Mouse (Mus musculus) spleen, adult 2 months (tissue): Measurements from ENCODE around the gene Epop. TPM values are rescaled to one million over a fixed set of nuclear protein-coding genes. Genes with fewer than 3 reads are reported as not detected.

ENCODE experiments used
- DNase-seq, 2 experiments: peaks; one replicate each; pipeline versions ENCODE4 v3.0.0 to v3.0.0-alpha.2; 2012 to 2021; ENCODE audit warnings: low spot score in 2 of 2, low read depth in 1 of 2
- H3K27ac ChIP-seq: fragments of 200-500 bp; 2 replicates; pipeline ENCODE4 v1.5.1; 2012; ENCODE audit warnings: low read length, inconsistent platforms; ENCODE audit not compliant: insufficient read depth
- H3K27me3 ChIP-seq: fragments of 200-500 bp; 2 replicates; pipeline ENCODE4 v1.6.1; 2012; ENCODE audit warnings: mild to moderate bottlenecking, moderate library complexity, low read length, inconsistent platforms; ENCODE audit not compliant: control insufficient read depth, insufficient read depth
- H3K36me3 ChIP-seq: fragments of 200-500 bp; 2 replicates; pipeline ENCODE4 v1.6.1; 2012; ENCODE audit warnings: mild to moderate bottlenecking, low read length, inconsistent platforms; ENCODE audit not compliant: control insufficient read depth, insufficient read depth
- H3K4me1 ChIP-seq: fragments of 200-500 bp; 2 replicates; pipeline ENCODE4 v1.6.1; 2011; ENCODE audit warnings: inconsistent platforms; ENCODE audit not compliant: control insufficient read depth, insufficient read depth, insufficient read length
- H3K4me3 ChIP-seq: fragments of 200-500 bp; 2 replicates; pipeline ENCODE4 v1.5.1; 2011; ENCODE audit warnings: mild to moderate bottlenecking, inconsistent platforms; ENCODE audit not compliant: insufficient read depth, insufficient read length; ENCODE audit errors: extremely low read depth
- CTCF ChIP-seq: fragments of 200-500 bp; IDR thresholded peaks from 2 replicates; pipeline ENCODE4 v1.5.1; 2011; ENCODE audit warnings: mild to moderate bottlenecking, inconsistent platforms; ENCODE audit not compliant: insufficient read depth, insufficient read length, insufficient replicate concordance; ENCODE audit errors: extremely low read depth
- POLR2A ChIP-seq: fragments of 200-500 bp; IDR thresholded peaks from 2 replicates; pipeline ENCODE4 v1.6.1; 2011; ENCODE audit warnings: low read depth, low read length, inconsistent platforms
- WGBS: fragments of 180-500 bp; shearing (Covaris S2); methylation state at CpG from one replicate; pipeline ENCODE4 v1.1.7; 2018; 5-methylcytosine and 5-hydroxymethylcytosine counted together
- polyA plus RNA-seq: library from polyadenylated mRNA; depleted of rRNA; stranded (reverse); fragments of >200 nt; gene quantifications from 2 replicates; pipeline ENCODE4 v1.2.3, GENCODE M21; 2012

The Epop gene
- polyA plus RNA-seq, 1 experiment, result 3.9 TPM

DNA sequence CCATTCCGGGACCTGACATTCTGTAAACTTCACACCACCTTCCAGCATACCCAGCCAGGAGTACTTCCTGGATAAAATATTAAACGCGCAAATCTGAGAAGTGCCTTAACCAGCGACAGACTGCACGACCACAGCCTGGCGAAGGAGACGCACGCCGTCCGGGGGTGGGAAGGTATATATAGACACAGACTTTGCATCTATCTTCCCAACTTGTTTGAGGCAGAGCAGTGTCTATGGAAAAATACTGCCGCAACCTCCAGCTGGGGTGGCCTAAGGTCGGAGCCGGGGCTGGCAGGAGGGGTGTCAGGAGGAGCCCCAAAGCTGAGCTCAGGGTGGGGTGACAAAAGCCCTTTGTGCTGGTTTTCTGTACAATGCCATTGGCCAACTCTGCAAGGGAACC lies 19.8 kb downstream of the Epop start:
- TF ChIP-seq POLR2A (no peak), CTCF (no peak)
- Histone ChIP-seq H3K4me1 (no peaks in the 10 kb centered on the region), H3K27me3 (no peaks in the 10 kb centered on the region), H3K36me3 (no peaks in the 10 kb centered on the region), H3K27ac (no peak overlapping the region), H3K4me3 (no peak overlapping the region)
- no peak for DNase-seq
- WGBS, result 69% methylated on average over 13 of the region's 13 CpGs

DNA sequence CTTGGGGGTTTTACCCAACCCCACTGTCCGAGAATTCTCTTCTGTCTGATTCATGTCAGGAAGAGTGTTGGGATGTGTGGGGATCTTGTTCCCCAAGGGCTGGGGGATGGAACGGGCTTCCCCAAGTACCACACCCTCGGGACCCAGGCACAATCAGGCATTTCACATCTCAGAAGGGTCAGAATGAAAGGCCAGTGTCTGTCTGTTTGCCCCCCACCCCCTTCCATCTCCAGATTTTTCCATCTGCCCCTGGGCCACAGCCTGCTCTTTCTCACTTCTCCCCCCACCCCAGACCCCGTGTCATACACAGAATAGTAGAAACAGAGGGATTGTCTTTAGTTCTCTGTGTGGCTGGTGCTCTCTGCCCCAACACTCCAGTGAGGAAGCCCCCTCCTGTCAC lies 20.6 kb downstream of the Epop start:
- H3K27ac ChIP-seq, result no peak overlapping the region
- no peaks in the 10 kb centered on the region for H3K36me3 ChIP-seq
- no peaks in the 10 kb centered on the region for H3K27me3 ChIP-seq
- no peak overlapping the region for H3K4me3 ChIP-seq
- DNase-seq, result no peak
- 78% methylated on average over 4 of the region's 4 CpGs for WGBS
- TF ChIP-seq CTCF, result no peak
- no peak for TF ChIP-seq POLR2A
- peaks cover under 1% of the 10 kb centered on the region; the same call in 1 of the 2 replicates for H3K4me1 ChIP-seq

DNA sequence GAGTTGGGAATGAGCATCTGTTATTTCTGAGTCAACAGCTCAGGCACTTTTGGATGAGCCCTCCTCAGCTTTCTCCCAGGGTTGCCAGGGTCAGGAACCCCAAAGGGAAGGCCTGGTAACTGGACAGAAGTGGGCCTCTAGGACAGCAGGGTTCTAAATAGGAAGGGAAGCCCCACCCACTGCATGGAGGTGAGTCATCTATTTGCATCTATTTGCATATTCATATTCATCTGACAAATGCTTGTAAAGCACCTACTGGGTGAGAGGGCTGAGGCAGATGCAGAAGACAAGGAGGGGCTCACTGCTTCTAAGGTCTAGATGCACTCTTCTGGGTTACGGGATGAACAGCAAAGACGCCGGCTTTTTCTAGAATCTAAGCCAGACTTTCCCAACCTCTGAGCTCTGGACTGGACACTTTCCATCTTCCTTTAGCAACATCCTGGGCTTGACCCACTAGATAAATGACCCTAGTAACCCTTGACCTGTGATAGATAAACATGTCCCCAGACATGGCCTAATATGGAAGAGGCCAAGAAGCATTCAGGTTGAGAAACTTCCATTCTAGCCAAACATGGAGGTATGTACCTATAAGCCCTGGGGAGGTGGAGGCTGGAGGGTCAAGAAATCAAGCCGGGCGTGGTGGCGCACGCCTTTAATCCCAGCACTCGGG lies 22.3 kb downstream of the Epop start:
- DNase-seq, result no peak
- Histone ChIP-seq H3K4me3 (no peak overlapping the region), H3K36me3 (no peaks in the 10 kb centered on the region), H3K27ac (no peak overlapping the region), H3K4me1 (peaks cover 3% of the 10 kb centered on the region; the same call in 1 of the 2 replicates), H3K27me3 (no peaks in the 10 kb centered on the region)
- no peak for TF ChIP-seq CTCF
- no peak for TF ChIP-seq POLR2A
- 96% methylated on average over 8 of the region's 8 CpGs for WGBS

DNA sequence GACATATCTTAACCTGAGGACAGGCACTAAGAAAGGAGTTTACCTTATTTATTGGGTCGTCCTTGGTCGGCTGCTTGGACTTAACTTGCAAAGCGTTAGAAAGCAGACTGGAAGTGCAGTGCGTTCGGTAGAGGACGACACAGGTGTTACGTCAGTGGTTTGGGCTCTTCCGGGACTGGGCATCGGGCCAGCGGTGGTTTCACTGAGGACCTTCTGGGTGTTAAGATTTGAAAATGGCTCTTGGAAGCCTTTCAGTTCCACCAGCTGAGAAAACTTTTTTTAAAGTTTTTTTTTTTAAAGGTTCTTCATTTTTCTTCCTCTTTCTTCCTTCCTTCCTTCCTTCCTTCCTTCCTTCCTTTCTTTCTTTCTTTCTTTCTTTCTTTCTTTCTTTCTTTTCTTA lies 25.6 kb downstream of the Epop start:
- Histone ChIP-seq H3K4me1 (peaks cover 3% of the 10 kb centered on the region; the same call in 1 of the 2 replicates), H3K36me3 (no peaks in the 10 kb centered on the region), H3K27ac (no peak overlapping the region), H3K4me3 (no peak overlapping the region), H3K27me3 (no peaks in the 10 kb centered on the region)
- TF ChIP-seq CTCF, result no peak
- no peak for TF ChIP-seq POLR2A
- DNase-seq, result no peak
- 10% methylated on average over 10 of the region's 10 CpGs for WGBS

DNA sequence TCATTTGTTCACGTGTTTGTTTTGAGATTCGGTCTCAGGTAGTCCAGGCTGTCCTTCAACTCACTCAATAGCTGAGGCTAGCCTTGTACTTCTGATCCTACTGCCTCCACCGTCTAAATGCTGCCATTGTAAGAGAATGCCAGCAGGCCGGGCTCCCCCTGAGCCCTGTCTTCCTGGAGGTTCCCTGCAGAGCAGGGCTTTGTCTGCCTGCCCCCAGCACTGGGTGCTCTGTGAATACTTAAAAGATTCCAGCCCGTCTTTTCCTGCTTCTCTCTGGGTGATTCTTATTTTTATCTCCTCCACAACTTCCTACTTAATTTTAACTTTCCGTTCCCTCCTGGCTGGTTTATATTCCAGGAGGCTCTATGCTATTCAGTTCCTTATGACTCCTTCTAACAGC lies 27.3 kb downstream of the Epop start:
- Histone ChIP-seq H3K27ac (no peak overlapping the region), H3K27me3 (no peaks in the 10 kb centered on the region), H3K4me1 (peaks cover 3% of the 10 kb centered on the region; the same call in 1 of the 2 replicates), H3K4me3 (no peak overlapping the region), H3K36me3 (no peaks in the 10 kb centered on the region)
- no peak for DNase-seq
- WGBS, result 58% methylated on average over 6 of the region's 6 CpGs
- TF ChIP-seq CTCF, result no peak
- no peak for TF ChIP-seq POLR2A

DNA sequence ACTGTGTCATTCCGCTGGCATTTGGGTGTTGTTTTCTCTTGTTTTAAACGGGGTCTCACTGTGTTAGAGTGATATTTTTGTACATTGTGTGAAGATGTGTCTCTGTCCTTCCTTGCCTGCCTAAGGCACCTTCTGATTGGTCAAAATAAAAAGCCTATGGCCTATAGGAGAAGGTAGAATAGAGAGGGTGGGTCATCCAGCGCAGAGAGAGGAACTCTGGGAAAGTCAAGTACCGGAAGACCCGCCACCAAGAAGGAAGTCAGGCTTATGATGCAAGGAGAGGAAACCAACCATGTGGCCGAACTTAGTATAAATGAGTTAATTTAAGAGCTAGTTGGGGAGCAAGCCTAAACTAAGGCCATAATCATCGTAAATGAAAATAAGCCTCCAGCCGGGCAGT lies 30.4 kb downstream of the Epop start:
- Histone ChIP-seq H3K36me3 (no peaks in the 10 kb centered on the region), H3K27me3 (no peaks in the 10 kb centered on the region), H3K27ac (no peak overlapping the region), H3K4me1 (peaks cover 3% of the 10 kb centered on the region; the same call in 1 of the 2 replicates), H3K4me3 (no peak overlapping the region)
- DNase-seq, result no peak
- WGBS, result 78% methylated on average over 8 of the region's 8 CpGs
- TF ChIP-seq POLR2A (no peak), CTCF (no peak)

DNA sequence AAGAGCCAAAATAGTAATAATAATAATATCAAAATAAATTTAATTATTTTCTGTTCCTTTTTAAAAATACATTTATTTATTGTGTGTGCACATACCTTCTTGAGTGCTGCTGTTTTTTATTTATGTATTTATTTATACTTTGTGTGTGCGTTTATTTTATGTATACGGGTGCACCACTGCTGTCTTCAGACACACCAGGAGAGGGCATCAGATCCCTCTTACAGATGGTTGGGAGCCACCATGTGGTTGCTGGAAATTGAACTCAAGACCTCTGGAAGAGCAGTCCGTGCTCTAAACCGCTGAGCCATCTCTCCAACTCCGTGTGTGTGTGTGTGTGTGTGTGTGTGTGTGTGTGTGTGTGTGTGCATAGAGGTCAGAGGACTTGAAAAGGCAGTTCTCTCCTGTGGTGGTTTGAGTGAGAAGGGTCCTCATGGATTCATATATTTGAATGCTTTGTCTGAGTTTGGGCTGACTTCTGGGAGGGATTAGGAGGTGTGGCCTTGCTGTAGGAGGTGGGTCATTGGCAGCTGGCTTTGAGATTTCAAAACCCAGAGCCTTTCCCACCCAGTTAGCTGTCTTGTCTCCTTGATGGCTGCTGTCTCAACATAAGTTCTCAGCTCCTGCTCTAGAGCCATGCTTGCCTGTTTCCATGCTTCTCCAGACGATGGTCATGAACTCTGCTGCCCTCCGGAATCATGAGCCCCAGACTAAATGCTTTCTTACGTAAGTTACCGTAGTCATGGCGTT lies 31.4 kb downstream of the Epop start:
- Histone ChIP-seq H3K27me3 (no peaks in the 10 kb centered on the region), H3K27ac (no peak overlapping the region), H3K36me3 (no peaks in the 10 kb centered on the region), H3K4me1 (no peaks in the 10 kb centered on the region), H3K4me3 (no peak overlapping the region)
- TF ChIP-seq POLR2A (no peak), CTCF (no peak)
- DNase-seq, result no peak
- WGBS, result 88% methylated on average over 10 of the region's 10 CpGs
